Mouse (Mus musculus): ENCODE data around the gene Fcnb.

- no peak for TF ChIP-seq CTCF (IDR thresholded peaks at IDR 0.05; ENCODE audit: control insufficient read depth, insufficient read depth, insufficient replicate concordance, low read depth, low read length)
- no peak for TF ChIP-seq POLR2A (IDR thresholded peaks at IDR 0.05; ENCODE audit: control insufficient read depth, low read depth, low read length)
Observed at GRCm38 (mm10) chr2:28108763-28109162, 24.1 kb upstream of the Fcnb start.
